Mouse (Mus musculus) lung, postnatal 0 days (tissue): ENCODE results near the gene Tln2.

Source experiments
- CTCF ChIP-seq: IDR thresholded peaks from 2 replicates; pipeline ENCODE4 v1.5.1; 2016; ENCODE audit warnings: antibody characterized with exemption, mild to moderate bottlenecking
- EP300 ChIP-seq: IDR thresholded peaks from 2 replicates; pipeline ENCODE4 v1.6.1; 2016; ENCODE audit warnings: antibody characterized with exemption, mild to moderate bottlenecking, control low read depth

- TF ChIP-seq EP300 (no peak), CTCF (no peak)
Observed at GRCm38 (mm10) chr9:67581581-67582280, 22.2 kb upstream of the Tln2 start.
